Mouse (Mus musculus): Measurements from ENCODE around the gene Snapc4.

The Snapc4 gene

DNA sequence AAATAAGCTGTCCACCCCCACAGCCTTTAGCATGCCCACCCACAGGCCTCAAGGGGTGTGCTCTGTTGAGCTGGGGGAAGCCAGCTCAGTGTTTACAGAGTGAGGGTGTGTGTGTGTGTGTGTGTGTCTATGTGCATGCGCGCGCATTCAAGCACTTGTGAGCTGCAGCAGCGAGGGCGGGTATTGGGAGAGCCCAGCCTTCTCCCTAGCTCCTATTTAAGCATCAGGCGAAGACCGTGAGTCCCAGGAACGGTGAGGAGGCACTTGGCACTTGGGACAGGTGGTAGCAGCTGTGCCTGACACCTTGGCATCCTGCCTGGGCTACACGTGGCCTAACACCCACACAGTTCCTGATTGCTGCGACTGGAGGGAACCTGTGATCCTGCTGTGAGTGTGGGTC, 38.4 kb downstream of the Snapc4 start:
- in situ Hi-C loops (cut with MboI, MseI): no loop called here

DNA sequence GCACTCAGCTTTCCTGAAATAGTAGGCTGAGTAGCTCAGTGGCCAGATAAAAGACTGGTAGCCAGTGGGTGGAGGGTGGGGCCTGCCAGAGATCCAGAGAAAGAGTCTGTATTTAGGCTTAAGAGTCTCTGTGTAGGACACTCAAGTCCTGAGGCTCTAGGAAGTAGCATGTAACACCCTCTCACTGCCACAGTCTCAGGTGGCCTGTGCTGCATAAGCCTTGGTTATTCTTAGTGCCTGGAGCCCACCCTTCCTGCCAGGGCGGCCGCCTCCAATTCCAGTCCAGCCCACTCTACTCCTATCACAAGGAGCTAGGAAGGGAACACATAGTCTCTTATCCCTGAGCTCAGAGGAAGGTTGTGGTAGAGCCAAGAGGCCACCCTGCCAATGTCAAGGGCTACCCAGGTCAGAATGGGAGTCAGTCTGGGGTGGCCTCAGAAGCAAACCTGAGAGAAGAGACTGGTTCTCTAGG, 38.9 kb downstream of the Snapc4 start:
- in situ Hi-C loops (cut with MboI, MseI): no loop called here

DNA sequence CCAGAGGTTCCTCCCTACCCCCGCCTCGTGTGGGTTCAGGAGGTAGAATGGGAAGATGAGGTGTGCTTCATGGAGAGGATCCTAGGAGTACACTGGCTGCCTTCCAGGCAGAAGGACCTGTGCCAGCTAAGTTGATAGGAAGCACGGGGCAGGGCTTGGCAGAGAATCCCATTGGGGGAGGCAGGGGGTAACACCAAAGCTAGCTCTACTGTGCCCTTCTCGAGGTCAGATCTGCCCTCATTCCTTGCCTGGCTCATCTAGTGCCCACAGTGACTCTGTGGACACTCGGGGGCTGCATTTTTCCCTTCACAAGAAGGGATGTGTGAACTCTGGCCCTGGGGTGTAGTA, 41.3 kb downstream of the Snapc4 start:
- in situ Hi-C loops (cut with MboI, MseI): no loop called here

GRCm38 (mm10) chr2:26338302-26339203, 41.9 kb downstream of the Snapc4 start:
- in situ Hi-C loops (cut with MboI, MseI): no loop called here

GRCm38 (mm10) chr2:26330702-26331101, 49.8 kb downstream of the Snapc4 start:
- in situ Hi-C loops (cut with MboI, MseI): no loop called here

- in situ Hi-C loops (cut with MboI, MseI): no loop called here
Measured at GRCm38 (mm10) chr2:26330056-26330468, 50.4 kb downstream of the Snapc4 start.

DNA sequence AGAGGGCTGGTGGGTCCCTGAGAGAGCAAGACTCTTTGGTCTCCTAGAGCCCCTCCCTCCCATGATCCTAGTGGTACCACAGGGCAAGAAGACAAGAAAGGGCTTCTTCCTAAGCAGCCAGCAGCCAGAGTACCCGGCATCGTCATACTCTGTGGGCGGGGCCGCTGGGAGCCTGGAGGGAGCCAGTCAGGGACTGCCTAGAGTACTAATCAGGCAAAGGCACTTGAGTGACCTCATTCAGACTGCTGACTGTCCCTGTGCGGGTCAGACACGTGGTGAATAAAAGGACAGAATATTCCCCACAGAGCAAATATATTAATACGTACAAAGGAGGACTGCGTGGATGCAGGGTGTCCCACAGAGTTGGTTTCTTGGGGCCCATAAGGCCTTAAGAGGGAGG, 51.1 kb downstream of the Snapc4 start:
- in situ Hi-C loops (cut with MboI, MseI): no loop called here

GRCm38 (mm10) chr2:26327852-26328251, 52.6 kb downstream of the Snapc4 start:
- in situ Hi-C loops (cut with MboI, MseI): no loop called here

DNA sequence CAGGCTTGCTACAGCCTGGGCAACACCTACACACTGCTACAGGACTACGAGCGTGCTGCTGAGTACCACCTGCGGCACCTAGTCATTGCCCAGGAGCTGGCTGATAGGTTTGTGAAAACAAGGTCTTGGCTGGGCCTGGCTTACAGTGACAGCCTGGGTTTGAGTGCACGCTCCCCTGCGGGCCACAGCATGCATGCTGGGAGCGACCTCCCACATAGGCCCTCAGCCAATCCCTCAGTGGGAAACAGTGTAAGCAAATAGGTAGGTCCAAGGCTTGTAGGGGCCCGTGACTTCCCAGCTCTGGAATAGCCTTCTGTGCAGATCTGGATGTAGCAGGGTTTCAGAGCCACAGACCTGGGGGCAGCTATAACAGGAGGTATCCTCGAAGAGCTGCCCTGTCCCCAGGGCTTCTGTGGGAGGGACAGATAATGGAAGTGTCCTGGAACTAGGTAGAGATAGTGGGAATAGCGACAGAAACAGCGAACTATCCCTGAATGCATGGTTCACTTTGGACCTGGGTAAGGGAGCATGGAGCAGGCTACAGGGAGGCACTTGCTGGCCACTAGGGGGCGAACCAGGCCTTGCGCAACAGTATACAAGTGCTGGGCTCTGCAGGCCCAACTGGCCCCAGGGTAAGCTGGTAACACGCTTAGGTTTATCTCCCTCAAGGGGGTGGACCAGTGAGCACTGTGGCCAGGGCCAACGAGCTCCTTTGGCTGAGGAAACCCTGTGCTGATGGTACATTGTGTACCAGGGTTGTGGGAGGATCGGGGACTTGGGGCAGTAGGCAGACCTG, 54.9 kb downstream of the Snapc4 start:
- in situ Hi-C loops (cut with MboI, MseI): no loop called here

DNA sequence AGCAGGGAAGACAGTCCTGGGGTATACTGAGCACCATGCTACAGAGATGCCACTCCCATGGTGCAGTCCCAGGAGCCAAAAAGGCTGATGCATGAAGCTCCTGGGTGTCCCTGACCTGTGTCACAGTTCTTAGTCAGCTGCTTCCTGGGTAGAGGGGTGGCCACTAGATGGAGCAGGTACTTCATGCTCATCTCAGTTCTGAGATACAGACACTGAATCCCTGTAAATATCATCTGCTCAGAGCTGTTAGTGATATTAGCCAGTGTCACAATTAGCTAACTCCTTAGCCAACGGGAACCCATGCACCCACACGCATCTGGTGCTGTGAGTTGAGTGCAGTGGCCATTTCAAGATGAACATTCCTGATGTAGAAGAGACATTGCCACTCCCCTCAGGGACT, 55.5 kb downstream of the Snapc4 start:
- in situ Hi-C loops (cut with MboI, MseI): no loop called here

GRCm38 (mm10) chr2:26323589-26324325, 56.7 kb downstream of the Snapc4 start:
- in situ Hi-C loops (cut with MboI, MseI): no loop called here

GRCm38 (mm10) chr2:26320245-26321185, 59.9 kb downstream of the Snapc4 start:
- in situ Hi-C loops (cut with MboI, MseI): no loop called here

DNA sequence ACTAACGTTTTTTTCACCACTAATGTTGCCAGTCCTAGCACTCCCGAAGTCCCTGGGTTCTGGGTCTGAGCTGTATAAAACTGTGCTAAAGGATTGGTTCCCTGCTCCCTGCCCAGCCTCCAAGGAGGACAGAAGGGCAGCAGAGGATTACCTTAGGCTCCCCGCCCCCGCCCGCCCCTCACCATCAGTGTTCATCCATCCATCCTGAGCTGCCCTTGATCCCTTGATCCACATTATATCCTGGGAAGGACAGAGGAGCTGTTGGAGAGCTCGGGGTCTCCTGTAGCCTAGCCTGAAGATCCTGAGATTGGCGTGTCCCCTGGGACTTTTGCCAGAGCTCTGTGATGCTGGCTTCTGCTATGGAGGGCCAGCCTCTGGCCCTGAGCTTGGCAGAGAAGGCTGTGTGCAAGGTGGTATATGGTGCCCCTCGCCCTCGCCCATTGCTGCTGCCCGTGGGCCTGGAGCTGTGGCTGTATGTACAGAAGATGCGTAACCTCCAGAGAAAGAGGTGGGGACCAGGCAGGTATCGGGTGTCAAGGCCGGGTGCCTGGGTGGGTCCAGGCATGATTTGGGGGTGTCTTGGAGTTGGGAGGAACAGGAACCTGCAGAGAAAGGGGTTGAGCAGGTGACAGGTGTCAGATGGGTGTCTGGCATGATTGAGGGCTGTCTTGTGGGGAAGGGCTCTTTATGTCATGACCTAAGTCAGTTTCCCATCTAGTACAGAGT, 60.8 kb downstream of the Snapc4 start:
- in situ Hi-C loops (cut with MboI, MseI): no loop called here

DNA sequence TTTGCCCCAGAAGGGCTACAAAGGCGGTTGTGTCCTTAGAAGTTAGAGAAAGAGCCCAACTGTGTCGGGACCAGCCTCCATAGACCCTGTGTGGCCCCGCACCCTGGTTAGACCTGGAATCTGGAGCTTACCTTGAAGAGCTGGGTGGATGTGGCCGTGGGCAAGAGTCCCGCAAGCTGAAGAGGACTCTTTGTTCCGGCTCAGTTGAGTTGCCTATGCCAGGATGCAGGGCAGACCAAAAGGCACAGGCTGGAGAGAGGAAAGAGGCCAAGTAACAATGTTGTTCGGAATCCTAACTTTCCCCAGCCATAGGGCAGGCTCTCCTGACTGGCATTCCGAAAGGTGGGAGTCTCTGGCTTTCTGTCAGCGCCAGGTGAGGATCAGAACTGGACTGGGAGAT, 61.3 kb downstream of the Snapc4 start:
- in situ Hi-C loops (cut with MboI, MseI): no loop called here

- in situ Hi-C loops (cut with MboI, MseI): no loop called here
Measured at GRCm38 (mm10) chr2:26317991-26318672, 62.3 kb downstream of the Snapc4 start.

- in situ Hi-C loops (cut with MboI, MseI): no loop called here
Measured at GRCm38 (mm10) chr2:26317371-26317770, 63.1 kb downstream of the Snapc4 start.

- in situ Hi-C loops (cut with MboI, MseI): no loop called here
Measured at GRCm38 (mm10) chr2:26316576-26317246, 63.7 kb downstream of the Snapc4 start.

DNA sequence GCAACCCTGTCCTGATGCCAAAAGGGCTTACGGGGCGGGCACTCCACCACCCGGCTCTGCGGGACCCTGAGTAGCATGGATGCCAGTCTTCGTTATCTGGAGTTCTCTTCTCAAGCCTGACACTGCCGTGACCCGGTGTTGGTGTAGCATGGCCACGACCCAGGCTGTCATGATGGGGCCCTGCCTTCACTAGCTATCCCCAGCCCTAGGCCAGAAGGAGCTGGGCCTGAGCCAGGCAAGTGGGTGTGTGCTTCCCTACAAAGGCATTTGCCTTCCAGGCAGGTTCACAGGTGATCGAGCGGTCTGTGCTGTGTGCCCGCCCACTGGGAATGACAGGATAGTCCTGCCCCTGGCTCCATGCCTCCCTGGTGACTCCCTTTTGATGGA, 64.5 kb downstream of the Snapc4 start:
- in situ Hi-C loops (cut with MboI, MseI): no loop called here
